Mouse (Mus musculus): ENCODE results near the gene Tapbpl. TPM values are rescaled to one million over a fixed set of nuclear protein-coding genes. Genes with fewer than 3 reads are reported as not detected.
"Not testable (repeated sequence)": the region's sequence is repeated elsewhere in the genome, so short reads cannot be mapped to it uniquely, and the experiment has no call there.

Tapbpl gene
- 3.2 and 3.8 TPM in 2 replicates for polyA plus RNA-seq (2016; fragmentation: Nextera tagmentation; extraction: Ambion mirVana)

DNA sequence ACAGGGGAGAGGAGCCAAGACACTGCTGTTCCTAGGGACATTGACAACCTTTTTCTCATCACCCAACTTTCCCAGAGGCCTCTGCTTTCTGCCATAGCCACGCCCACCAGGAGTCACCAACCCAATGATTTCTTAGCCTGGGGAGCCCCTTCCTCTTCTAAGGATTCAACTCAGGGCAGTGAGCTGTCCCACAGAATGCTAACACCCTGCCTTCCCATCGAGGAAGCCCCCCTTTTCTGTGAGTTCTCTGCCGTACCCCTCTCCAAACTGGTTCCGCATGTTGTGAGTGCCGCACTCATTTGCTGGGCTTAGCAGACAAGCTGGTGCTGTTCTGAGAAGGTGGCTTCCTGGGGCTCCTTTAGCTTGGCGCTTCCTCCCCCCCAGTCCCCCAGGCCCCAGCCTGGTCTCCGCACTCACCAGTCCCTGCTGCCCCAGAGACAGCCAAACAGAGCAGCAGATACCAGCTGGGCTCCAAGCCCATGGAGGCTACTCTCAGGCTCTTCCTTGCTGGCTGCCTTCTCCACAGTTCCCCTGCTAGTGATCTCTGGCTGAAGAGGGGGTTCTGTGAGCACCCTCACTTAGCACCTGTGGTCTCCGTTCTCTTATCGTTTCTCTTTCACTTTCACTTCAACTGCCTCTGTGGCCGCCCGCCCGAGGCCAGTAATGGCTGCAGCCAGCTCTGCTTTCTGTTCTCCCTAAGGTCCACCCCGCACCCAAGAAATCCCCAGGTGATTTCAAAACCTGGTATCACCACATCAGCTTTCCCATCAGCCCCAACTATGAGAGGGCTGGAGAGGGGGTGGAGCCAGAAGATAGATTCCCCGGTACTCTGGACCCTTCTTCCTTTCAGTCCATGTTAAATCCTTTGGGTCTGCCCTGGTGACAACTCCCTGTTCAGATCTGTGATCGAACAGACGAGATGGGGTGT, at the start of gene Tapbpl:
Tapbpl (minus strand) TSS at position 744 of the 928 bp plus-strand sequence.
- Histone ChIP-seq H3K4me3 (peak within 1 kb of the TSS; percentile 35), H3K27me3 (replicated peaks) (no peaks in the 10 kb centered on the region), H3K27ac (no peak within 1 kb of the TSS), H3K9ac (peak within 1 kb of the TSS; percentile 59), H3K4me2 (replicated peaks) (peak within 1 kb of the TSS; percentile 77), H3K4me1 (peaks cover 12% of the 10 kb centered on the region), H3K36me3 (no peaks in the 10 kb centered on the region), H3K9me3 (no peaks in the 10 kb centered on the region)
- 10% methylated on average over 16 of the region's 16 CpGs for WGBS
- peak; percentile 79 for ATAC-seq (ENCODE audit: low FRiP score, low read depth)

DNA sequence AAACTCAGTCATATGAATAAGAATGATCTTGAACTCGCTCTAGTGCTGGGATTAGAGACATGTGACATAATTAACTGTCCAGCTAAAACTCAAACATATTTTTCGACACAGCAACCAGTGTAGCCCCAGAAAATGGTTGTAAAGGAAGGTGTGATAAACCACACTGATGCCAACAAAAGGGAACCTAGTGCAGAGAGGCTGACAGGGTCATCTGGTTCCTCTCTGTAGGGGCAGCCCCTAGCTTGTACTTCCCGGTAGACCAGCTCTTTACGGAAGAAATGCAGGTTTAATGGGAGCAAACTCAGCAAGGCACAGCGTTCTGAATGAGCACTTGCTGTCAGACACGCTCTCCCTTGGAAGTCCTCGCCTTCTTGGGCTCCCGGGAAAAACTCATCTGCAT, 48.1 kb upstream of the Tapbpl start:
- H3K4me2 ChIP-seq (replicated peaks) = no peak overlapping the region
- H3K36me3 ChIP-seq = no peaks in the 10 kb centered on the region
- 60% methylated on average over 8 of the region's 8 CpGs for WGBS
- H3K9me3 ChIP-seq = no peaks in the 10 kb centered on the region
- no peak overlapping the region for H3K4me3 ChIP-seq
- H3K27me3 ChIP-seq (replicated peaks) = no peaks in the 10 kb centered on the region
- no peak for ATAC-seq (ENCODE audit: low FRiP score, low read depth)
- no peak overlapping the region for H3K27ac ChIP-seq
- no peak overlapping the region for H3K9ac ChIP-seq
- H3K4me1 ChIP-seq = no peaks in the 10 kb centered on the region

DNA sequence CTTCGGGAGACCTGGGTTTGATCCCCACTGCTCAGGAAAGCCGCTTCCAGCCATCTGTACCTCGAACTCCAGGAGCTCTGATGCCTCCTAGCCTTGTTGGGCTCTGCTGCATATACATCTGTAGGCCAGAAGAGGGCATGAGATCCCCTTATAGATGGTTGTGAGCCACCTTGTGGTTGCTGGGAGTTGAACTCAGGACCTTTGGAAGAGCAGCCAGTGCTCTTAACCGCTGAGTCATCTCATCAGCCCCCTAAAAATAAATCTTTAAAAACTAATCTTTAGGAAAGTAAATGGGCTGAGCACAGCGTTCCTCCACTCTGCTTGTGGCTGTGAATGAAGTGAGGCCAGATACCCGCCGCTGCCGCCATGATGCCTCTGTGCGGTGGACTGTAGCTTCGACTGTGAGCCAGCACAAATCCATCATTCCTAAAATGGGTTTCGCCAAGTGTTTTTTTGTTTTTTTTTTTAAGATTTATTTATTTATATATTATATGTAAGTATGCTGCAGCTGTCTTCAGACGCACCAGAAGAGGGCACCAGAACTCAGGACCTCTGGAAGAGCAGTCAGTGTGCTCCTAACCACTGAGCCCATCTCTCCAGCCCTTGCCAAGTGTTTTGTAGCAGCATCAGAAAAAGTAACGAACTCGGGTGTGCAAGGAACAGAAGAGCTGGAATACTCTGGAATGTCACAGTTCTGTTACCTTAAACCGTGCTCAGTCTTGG, 43.3 kb upstream of the Tapbpl start:
- Histone ChIP-seq H3K36me3 (no peaks in the 10 kb centered on the region), H3K4me2 (replicated peaks) (no peak overlapping the region), H3K27me3 (replicated peaks) (no peaks in the 10 kb centered on the region), H3K27ac (no peak overlapping the region), H3K4me1 (no peaks in the 10 kb centered on the region), H3K9ac (no peak overlapping the region), H3K9me3 (no peaks in the 10 kb centered on the region), H3K4me3 (no peak overlapping the region)
- WGBS = 61% methylated on average over 15 of the region's 15 CpGs
- ATAC-seq (ENCODE audit: low FRiP score, low read depth) = no peak

DNA sequence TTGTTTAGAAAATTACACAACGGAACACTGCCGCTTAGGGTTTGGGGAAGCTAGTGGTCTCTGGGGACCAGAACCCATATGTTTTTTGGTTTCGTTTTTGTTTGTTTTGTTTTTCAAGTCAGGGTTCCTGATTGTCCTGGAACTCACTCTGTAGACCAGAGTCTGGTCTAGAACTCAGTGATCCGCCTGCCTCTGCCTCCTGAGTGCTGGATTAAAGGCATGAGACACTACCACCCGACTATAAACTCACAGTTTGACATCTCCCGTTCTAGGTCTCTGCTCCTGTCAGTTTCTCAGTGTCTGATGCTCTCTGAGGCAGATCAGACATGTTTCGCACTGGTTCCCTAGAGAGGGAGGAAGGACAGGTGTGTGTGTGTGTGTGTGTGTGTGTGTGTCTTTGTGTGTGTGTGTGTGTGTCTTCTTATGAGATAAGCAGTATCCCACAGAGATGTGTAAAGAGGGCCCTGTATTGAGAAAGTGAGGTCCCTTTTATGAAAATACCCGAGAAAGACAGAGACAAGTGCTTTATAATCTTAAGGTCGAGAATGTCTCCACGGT, 40.6 kb upstream of the Tapbpl start:
- H3K27me3 ChIP-seq (replicated peaks) = no peaks in the 10 kb centered on the region
- H3K4me1 ChIP-seq = no peaks in the 10 kb centered on the region
- H3K9me3 ChIP-seq = no peaks in the 10 kb centered on the region
- no peaks in the 10 kb centered on the region for H3K36me3 ChIP-seq
- no peak overlapping the region for H3K27ac ChIP-seq
- H3K4me2 ChIP-seq (replicated peaks) = no peak overlapping the region
- H3K9ac ChIP-seq = no peak overlapping the region
- no peak for ATAC-seq (ENCODE audit: low FRiP score, low read depth)
- WGBS = 82% methylated on average over 10 of the region's 10 CpGs
- H3K4me3 ChIP-seq = no peak overlapping the region

- ATAC-seq (ENCODE audit: low FRiP score, low read depth) = peak; percentile 87
- Histone ChIP-seq H3K4me2 (replicated peaks) (peak overlapping the region; percentile 33), H3K9ac (no peak overlapping the region)
Observed at GRCm38 (mm10) chr6:125271455-125272227, 40.0 kb upstream of the Tapbpl start.

DNA sequence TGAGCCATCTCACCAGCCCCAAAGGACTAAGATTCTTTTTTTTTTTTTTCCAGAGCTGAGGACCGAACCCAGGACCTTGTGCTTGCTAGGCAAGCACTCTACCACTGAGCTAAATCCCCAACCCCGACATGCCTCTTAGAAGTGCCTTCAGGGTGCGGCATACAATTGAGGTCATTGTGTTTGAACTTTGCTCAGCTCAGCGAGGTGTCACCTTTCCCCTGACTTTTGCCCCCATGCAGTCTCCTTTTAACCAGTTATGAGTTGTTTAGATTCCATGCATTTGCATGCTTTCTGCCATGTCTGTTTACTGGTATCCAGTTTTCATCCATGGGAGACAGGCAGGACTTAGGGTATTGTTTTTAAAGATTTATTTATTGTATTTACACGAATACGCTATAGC, 37.1 kb upstream of the Tapbpl start:
- Histone ChIP-seq H3K4me3 (no peak overlapping the region), H3K9me3 (no peaks in the 10 kb centered on the region), H3K27ac (no peak overlapping the region), H3K36me3 (no peaks in the 10 kb centered on the region), H3K27me3 (replicated peaks) (no peaks in the 10 kb centered on the region), H3K4me1 (no peaks in the 10 kb centered on the region), H3K9ac (no peak overlapping the region), H3K4me2 (replicated peaks) (no peak overlapping the region)
- no peak for ATAC-seq (ENCODE audit: low FRiP score, low read depth)
- 54% methylated on average over 6 of the region's 6 CpGs for WGBS

More at GRCm38 (mm10) chr6:125271455-125272227, 40.0 kb upstream of the Tapbpl start:
- Histone ChIP-seq H3K4me3 (no peak overlapping the region), H3K9me3 (no peaks in the 10 kb centered on the region), H3K27me3 (replicated peaks) (no peaks in the 10 kb centered on the region), H3K36me3 (no peaks in the 10 kb centered on the region), H3K27ac (no peak overlapping the region), H3K4me1 (no peaks in the 10 kb centered on the region)
- whole genome bisulfite sequencing = 22% methylated on average over 17 of the region's 17 CpGs

DNA sequence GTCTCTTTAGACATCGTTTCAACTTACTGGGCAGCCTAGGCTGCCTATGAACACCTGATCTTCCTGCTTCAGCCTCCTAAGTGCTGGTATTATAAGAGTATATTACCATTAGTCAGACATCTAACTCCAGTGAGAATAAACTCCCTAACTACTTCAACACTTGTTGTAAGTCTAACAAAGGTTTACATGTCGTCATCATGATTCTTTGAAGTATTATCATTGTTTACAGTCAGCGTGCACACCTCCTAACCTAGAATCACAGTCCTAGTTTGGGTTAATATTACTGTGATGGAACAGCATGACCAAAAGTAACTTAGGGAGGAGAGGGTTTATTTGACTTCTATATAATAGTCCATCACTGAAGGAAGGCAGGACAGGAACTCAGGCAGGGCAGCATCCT, 35.8 kb upstream of the Tapbpl start:
- no peaks in the 10 kb centered on the region for H3K9me3 ChIP-seq
- ATAC-seq (ENCODE audit: low FRiP score, low read depth) = no peak
- WGBS = 86% methylated on average over 3 of the region's 3 CpGs

DNA sequence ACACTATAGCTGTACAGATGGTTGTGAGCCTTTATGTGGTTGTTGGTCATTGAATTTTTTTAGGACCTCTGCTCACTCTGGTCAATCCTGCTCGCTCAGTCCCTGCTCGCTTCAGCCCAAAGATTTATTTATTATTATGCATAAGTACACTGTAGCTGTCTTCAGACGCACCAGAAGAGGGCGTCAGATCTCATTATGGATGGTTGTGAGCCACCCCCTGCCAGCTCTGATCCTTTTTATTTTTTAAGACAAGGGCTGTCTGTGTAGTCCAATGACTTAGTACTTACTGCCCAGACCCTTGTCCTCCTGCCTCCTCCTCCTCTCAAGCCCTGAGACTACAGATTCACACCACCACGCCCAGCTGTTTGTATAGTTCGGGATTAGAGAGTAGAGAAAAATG, 34.9 kb upstream of the Tapbpl start:
- ATAC-seq (ENCODE audit: low FRiP score, low read depth); H3K9me3 ChIP-seq; H3K27ac ChIP-seq; H3K4me2 ChIP-seq (replicated peaks); H3K4me3 ChIP-seq; H3K4me1 ChIP-seq; H3K9ac ChIP-seq; H3K27me3 ChIP-seq (replicated peaks); H3K36me3 ChIP-seq: not testable (repeated sequence)
- WGBS = 66% methylated on average over 6 of the region's 6 CpGs

More for the DNA sequence above, 35.8 kb upstream of the Tapbpl start:
- Histone ChIP-seq H3K27me3 (replicated peaks) (no peaks in the 10 kb centered on the region), H3K9ac (no peak overlapping the region), H3K4me2 (replicated peaks) (no peak overlapping the region), H3K27ac (no peak overlapping the region), H3K4me3 (no peak overlapping the region), H3K4me1 (no peaks in the 10 kb centered on the region), H3K36me3 (no peaks in the 10 kb centered on the region)

GRCm38 (mm10) chr6:125266091-125266490, 34.4 kb upstream of the Tapbpl start:
- no peaks in the 10 kb centered on the region for H3K36me3 ChIP-seq
- H3K4me2 ChIP-seq (replicated peaks) = no peak overlapping the region
- ATAC-seq (ENCODE audit: low FRiP score, low read depth) = no peak
- no peak overlapping the region for H3K9ac ChIP-seq
- H3K27ac ChIP-seq = no peak overlapping the region
- WGBS = 76% methylated on average over 13 of the region's 13 CpGs
- no peaks in the 10 kb centered on the region for H3K9me3 ChIP-seq
- no peak overlapping the region for H3K4me3 ChIP-seq
- no peaks in the 10 kb centered on the region for H3K27me3 ChIP-seq (replicated peaks)
- no peaks in the 10 kb centered on the region for H3K4me1 ChIP-seq

DNA sequence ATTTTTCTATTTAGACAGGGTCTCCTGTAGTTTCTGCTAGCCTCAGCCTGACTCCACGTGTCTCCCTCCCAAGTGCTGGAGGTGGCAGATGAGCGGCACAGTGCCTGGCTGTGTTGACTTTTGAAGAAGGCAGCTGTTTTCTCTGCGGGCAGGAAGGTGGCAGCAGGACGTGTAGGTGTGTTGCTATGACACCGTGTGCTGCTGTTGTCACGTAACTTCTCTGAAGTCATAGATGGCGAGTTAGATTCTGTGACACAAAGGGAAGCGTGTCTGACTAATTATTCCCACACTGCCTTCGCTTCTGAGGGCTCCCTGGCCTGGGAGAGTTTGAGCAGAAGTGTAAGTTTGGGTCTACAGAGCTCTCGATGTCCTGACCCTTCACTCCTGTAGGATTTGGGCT, 33.6 kb upstream of the Tapbpl start:
- ATAC-seq (ENCODE audit: low FRiP score, low read depth) = no peak
- Histone ChIP-seq H3K9me3 (no peaks in the 10 kb centered on the region), H3K4me1 (no peaks in the 10 kb centered on the region), H3K27me3 (replicated peaks) (no peaks in the 10 kb centered on the region), H3K36me3 (no peaks in the 10 kb centered on the region), H3K4me3 (no peak overlapping the region), H3K4me2 (replicated peaks) (no peak overlapping the region), H3K9ac (no peak overlapping the region), H3K27ac (no peak overlapping the region)
- WGBS = 54% methylated on average over 10 of the region's 10 CpGs

DNA sequence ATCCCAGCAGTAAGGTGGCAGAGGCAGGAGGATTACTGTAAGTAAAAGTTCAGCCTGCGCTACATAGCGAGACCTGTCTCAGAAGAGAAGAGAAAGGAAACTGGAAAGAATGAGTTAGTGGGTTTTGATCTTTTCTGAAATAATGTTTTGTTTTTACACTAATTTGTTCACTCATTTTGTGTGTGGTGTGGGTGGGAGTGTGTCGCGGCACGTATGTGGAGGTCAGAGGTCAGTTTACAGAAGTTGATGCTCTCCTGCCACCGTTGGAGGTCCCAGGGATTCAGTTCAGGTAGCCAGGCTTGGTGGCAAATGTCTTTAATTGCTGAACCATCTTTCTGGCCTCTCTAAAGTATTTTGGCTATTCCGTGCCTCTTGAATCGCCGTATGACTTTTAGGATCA, 32.6 kb upstream of the Tapbpl start:
- Histone ChIP-seq H3K9ac (no peak overlapping the region), H3K4me2 (replicated peaks) (no peak overlapping the region), H3K27me3 (replicated peaks) (no peaks in the 10 kb centered on the region), H3K36me3 (no peaks in the 10 kb centered on the region), H3K4me3 (no peak overlapping the region), H3K27ac (no peak overlapping the region), H3K9me3 (no peaks in the 10 kb centered on the region), H3K4me1 (no peaks in the 10 kb centered on the region)
- ATAC-seq (ENCODE audit: low FRiP score, low read depth) = no peak
- WGBS = 87% methylated on average over 9 of the region's 9 CpGs

Measured in neural tube, embryonic 12.5 days (tissue).